In genomic region chr19:44750051-44751041, GRCm38 (mm10) we compare ENCODE assay signal across 8 mouse cellular contexts. TPM values are rescaled to one million over a fixed set of nuclear protein-coding genes. Genes with fewer than 3 reads are reported as not detected.
DNase-seq lines count a peak whose midpoint lies in the region; ATAC-seq lines count a peak whose summit lies in the region.

No protein-coding gene starts in this region.

- H3K27ac ChIP-seq in lung, embryonic 15.5 days: peak overlapping the region; percentile 41; the same call in 1 of the 2 replicates
- H3K27ac ChIP-seq in forebrain, embryonic 11.5 days (ENCODE audit: low read depth, low read length): no peak overlapping the region

- under 1% methylated on average over 42 of the region's 42 CpGs for WGBS in lung, embryonic 15.5 days
- under 1% methylated on average over 42 of the region's 42 CpGs for WGBS in forebrain, embryonic 11.5 days

- H3K36me3 ChIP-seq in lung, embryonic 15.5 days: no peaks in the 10 kb centered on the region
- no peaks in the 10 kb centered on the region for H3K36me3 ChIP-seq in forebrain, embryonic 11.5 days (ENCODE audit: control insufficient read depth, insufficient read depth, low read length)

- peaks cover 32% of the 10 kb centered on the region for H3K4me1 ChIP-seq in lung, embryonic 15.5 days
- peaks cover 15% of the 10 kb centered on the region for H3K4me1 ChIP-seq in forebrain, embryonic 11.5 days (replicated peaks; ENCODE audit: control insufficient read depth, insufficient read depth, low read length)

- no peak for DNase-seq in lung, postnatal 25 days (ENCODE audit: low spot score)
- peak; percentile 78 for DNase-seq in forebrain, embryonic 11.5 days (ENCODE audit: low spot score)
- DNase-seq in kidney, adult 8-10 months: peak; percentile 90 to 95
- peak; percentile 50 for DNase-seq in mesoderm, embryonic 11.5 days (ENCODE audit: low read depth, low spot score)
- DNase-seq in frontal cortex, postnatal 25 days (ENCODE audit: low spot score in 2 of 2): no peak
- DNase-seq in ovary, postnatal 10 days (ENCODE audit: low spot score): no peak
- no peak for DNase-seq in left cerebral cortex, adult 11 months (ENCODE audit: low spot score)

- peak overlapping the region; percentile 26 for H3K4me3 ChIP-seq in lung, embryonic 15.5 days
- no peak overlapping the region for H3K4me3 ChIP-seq in forebrain, embryonic 11.5 days (ENCODE audit: low read depth, low read length)

- peaks cover 100% of the 10 kb centered on the region for H3K27me3 ChIP-seq in lung, embryonic 15.5 days
- H3K27me3 ChIP-seq in forebrain, embryonic 11.5 days (ENCODE audit: control insufficient read depth, insufficient read depth, low read length): peaks cover 97% of the 10 kb centered on the region

- peak; percentile 62; the same call in 1 of the 2 replicates for ATAC-seq in lung, embryonic 15.5 days (ENCODE audit: borderline replicate concordance, extremely low read depth, low FRiP score, low TSS enrichment)
- no peak for ATAC-seq in forebrain, embryonic 11.5 days (replicated peaks; ENCODE audit: low FRiP score)

- H3K9me3 ChIP-seq in lung, embryonic 15.5 days: no peaks in the 10 kb centered on the region
- H3K9me3 ChIP-seq in forebrain, embryonic 11.5 days (ENCODE audit: control insufficient read depth, low read length): no peaks in the 10 kb centered on the region

- peak overlapping the region; percentile 53 for H3K4me2 ChIP-seq in lung, embryonic 15.5 days
- no peak overlapping the region for H3K4me2 ChIP-seq in forebrain, embryonic 11.5 days (ENCODE audit: low read depth, low read length, severe bottlenecking)

- peak overlapping the region; percentile 22; the same call in 1 of the 2 replicates for H3K9ac ChIP-seq in lung, embryonic 15.5 days
- H3K9ac ChIP-seq in forebrain, embryonic 11.5 days (ENCODE audit: low read length): no peak overlapping the region

RNA-seq across cellular contexts. Expression of gene Pax2, which starts 5.5 kb away (rescaled TPM):
- 0.10 TPM in 1 of 2 replicates, not detected in the other for polyA plus RNA-seq in lung, embryonic 15.5 days (2015; fragmentation: Nextera tagmentation; extraction: Ambion mirVana)
- polyA plus RNA-seq in forebrain, embryonic 11.5 days (2014; fragmentation: Nextera tagmentation; extraction: Ambion mirVana): 0.20 and 0.39 TPM in 2 replicates

Comparison
In these comparisons a context has a peak if more than half of its experiments do, and no peak if none do; other contexts are left out.
1. DNase-seq: peak in forebrain, embryonic 11.5 days (single experiment), kidney, adult 8-10 months (2 of 2) and mesoderm, embryonic 11.5 days (single experiment); none in lung, postnatal 25 days (single experiment), frontal cortex, postnatal 25 days (0 of 2), ovary, postnatal 10 days (single experiment) and left cerebral cortex, adult 11 months (single experiment).